Mouse (Mus musculus) kidney, adult 2 months (tissue): ENCODE data around the gene Agxt2. TPM values are rescaled to one million over a fixed set of nuclear protein-coding genes. Genes with fewer than 3 reads are reported as not detected.

Experiments used
- DNase-seq: peaks from one replicate; pipeline ENCODE4 v3.0.0; 2021
- H3K27ac ChIP-seq: fragments of 200-500 bp; 2 replicates; pipeline ENCODE4 v1.5.1; 2012; ENCODE audit warnings: low read depth, low read length, control low read depth, inconsistent platforms; ENCODE audit not compliant: insufficient read depth
- H3K27me3 ChIP-seq: fragments of 200-500 bp; replicated peaks from 2 replicates; pipeline ENCODE4 v1.6.1; 2012; ENCODE audit warnings: mild to moderate bottlenecking, moderate library complexity, low read length, inconsistent platforms; ENCODE audit not compliant: control insufficient read depth, insufficient read depth
- H3K36me3 ChIP-seq: fragments of 200-500 bp; 2 replicates; pipeline ENCODE4 v1.6.1; 2012; ENCODE audit warnings: mild to moderate bottlenecking, moderate library complexity, low read length, inconsistent platforms; ENCODE audit not compliant: control insufficient read depth, insufficient read depth
- H3K4me1 ChIP-seq: fragments of 200-500 bp; 2 replicates; pipeline ENCODE4 v1.6.1; 2011; ENCODE audit warnings: low read length; ENCODE audit not compliant: control insufficient read depth, insufficient read depth
- H3K4me3 ChIP-seq: fragments of 200-500 bp; 2 replicates; pipeline ENCODE4 v1.5.1; 2011; ENCODE audit warnings: mild to moderate bottlenecking, low read depth, low read length, control low read depth; ENCODE audit not compliant: insufficient read depth
- CTCF ChIP-seq: fragments of 200-500 bp; conservative IDR thresholded peaks from 2 replicates; pipeline ENCODE4 v1.5.1; 2011; ENCODE audit warnings: low read depth, mild to moderate bottlenecking, control low read depth, low read length, moderate library complexity, mixed read lengths; ENCODE audit not compliant: insufficient read depth, insufficient read length
- POLR2A ChIP-seq: fragments of 200-500 bp; IDR thresholded peaks from one replicate; pipeline ENCODE4 v1.6.1; 2011; ENCODE audit warnings: low read depth, low read length, control low read depth
- WGBS: fragments of 180-500 bp; shearing (Covaris S2); methylation state at CpG from one replicate; pipeline ENCODE4 v1.1.7; 2018; 5-methylcytosine and 5-hydroxymethylcytosine counted together
- polyA plus RNA-seq: library from polyadenylated mRNA; depleted of rRNA; stranded (reverse); fragments of >200 nt; gene quantifications from 2 replicates; pipeline ENCODE4 v1.2.3, GENCODE M21; 2012

Gene Agxt2
- polyA plus RNA-seq, 1 experiment, result 56.3 TPM

DNA sequence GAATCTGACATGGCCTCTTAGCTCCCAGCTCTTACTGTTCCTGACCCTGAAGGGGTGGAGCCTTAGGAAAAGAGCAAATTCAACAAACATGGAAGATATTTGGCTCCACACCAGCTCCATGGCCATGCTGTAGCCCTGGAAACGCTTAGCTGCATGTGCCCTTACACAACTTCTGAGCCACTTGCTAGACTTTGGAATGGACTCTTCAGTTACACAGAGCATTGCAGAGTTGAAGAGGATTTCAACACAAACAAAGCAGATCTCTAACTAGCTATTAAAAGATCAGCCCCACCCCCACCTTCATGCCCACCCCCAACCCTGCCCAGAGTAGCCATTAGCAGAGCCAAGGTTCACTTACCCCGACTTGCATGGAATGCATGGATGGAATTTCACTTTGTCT is 41.5 kb downstream of the Agxt2 start:
- H3K4me1 ChIP-seq, result peaks cover 4% of the 10 kb centered on the region; the same call in 1 of the 2 replicates
- H3K27me3 ChIP-seq, result no peaks in the 10 kb centered on the region
- no peak for TF ChIP-seq POLR2A
- TF ChIP-seq CTCF, result no peak
- H3K27ac ChIP-seq, result peak overlapping the region; percentile 77; the same call in 1 of the 2 replicates
- 35% methylated on average over 2 of the region's 2 CpGs for WGBS
- H3K4me3 ChIP-seq, result no peak overlapping the region
- H3K36me3 ChIP-seq, result no peaks in the 10 kb centered on the region; the same call in 1 of the 2 replicates
- DNase-seq, result peak; percentile 94

DNA sequence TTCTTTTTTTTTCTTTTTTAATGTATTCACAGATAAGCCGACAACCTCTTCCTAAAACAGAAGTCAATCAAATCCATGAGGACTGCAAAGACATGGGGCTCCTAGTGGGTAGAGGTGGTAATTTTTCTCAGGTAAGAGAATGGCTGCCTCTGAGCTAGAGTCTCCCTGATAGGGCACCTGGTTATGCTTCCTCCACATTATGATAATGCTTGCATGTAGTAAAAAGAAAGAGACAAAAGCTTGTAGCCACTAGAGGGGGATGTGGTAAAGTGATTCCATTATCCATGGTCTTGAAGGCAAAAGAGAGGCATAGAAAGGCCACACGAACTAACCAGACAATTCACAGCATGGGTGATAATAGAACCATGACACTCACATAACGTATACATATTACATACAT is 42.1 kb downstream of the Agxt2 start:
- peak; percentile 68 for DNase-seq
- H3K4me3 ChIP-seq, result no peak overlapping the region

DNA sequence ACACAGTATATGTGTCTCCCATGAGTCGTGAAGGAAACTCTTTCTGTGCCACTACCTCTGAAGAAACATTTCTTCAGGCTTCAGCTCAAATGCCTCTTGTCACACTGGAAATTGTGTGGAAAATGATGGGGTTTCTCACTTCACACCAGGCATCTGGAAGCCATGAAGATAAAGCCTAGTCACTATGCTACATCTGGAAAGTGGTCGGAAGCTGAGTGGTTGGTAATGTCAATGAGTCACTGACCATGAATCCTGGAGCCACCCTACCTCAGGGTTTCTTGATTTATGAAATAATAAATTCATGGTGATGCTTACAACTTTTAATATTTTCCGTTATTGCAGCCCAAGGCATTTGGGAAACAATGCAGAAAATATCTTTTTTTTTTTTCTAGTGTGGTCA is 51.5 kb downstream of the Agxt2 start:
- DNase-seq, result no peak
- Histone ChIP-seq H3K4me3 (no peak overlapping the region), H3K27me3 (no peaks in the 10 kb centered on the region), H3K36me3 (no peaks in the 10 kb centered on the region), H3K27ac (no peak overlapping the region), H3K4me1 (no peaks in the 10 kb centered on the region)
- 88% methylated on average over 3 of the region's 3 CpGs for WGBS
- TF ChIP-seq CTCF (no peak), POLR2A (no peak)

More for the DNA sequence above, 42.1 kb downstream of the Agxt2 start:
- peak overlapping the region; percentile 38; the same call in 1 of the 2 replicates for H3K27ac ChIP-seq
- no peaks in the 10 kb centered on the region; the same call in 1 of the 2 replicates for H3K36me3 ChIP-seq
- TF ChIP-seq POLR2A (no peak), CTCF (peak; percentile 19; the same call in 1 of the 2 replicates)
- peaks cover 4% of the 10 kb centered on the region; the same call in 1 of the 2 replicates for H3K4me1 ChIP-seq
- WGBS, result 42% methylated on average over 3 of the region's 3 CpGs
- H3K27me3 ChIP-seq, result no peaks in the 10 kb centered on the region

DNA sequence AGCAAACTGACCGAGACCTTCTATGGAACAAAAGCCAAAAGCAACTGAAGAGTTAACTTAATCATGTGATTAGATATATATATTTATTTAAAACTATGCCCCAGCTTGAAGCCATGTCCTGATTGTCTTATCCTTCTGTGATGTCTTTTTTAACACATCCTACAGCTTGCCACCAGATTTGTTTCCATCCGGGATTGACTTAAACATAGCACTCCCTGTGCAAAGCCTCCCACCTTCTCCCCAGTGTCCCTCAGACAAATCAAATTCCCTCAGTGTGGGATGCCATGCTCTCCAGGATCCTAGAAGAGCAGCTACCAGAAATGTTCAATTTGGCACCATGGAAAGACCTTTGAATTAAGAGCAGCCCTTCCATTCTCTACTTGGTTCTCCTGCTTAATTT is 52.5 kb downstream of the Agxt2 start:
- no peak for DNase-seq
- H3K4me1 ChIP-seq, result no peaks in the 10 kb centered on the region
- H3K27me3 ChIP-seq, result no peaks in the 10 kb centered on the region
- no peak overlapping the region for H3K27ac ChIP-seq
- TF ChIP-seq CTCF, result no peak
- TF ChIP-seq POLR2A, result no peak
- WGBS, result 89% methylated on average over 2 of the region's 2 CpGs
- no peak overlapping the region for H3K4me3 ChIP-seq
- no peaks in the 10 kb centered on the region for H3K36me3 ChIP-seq

DNA sequence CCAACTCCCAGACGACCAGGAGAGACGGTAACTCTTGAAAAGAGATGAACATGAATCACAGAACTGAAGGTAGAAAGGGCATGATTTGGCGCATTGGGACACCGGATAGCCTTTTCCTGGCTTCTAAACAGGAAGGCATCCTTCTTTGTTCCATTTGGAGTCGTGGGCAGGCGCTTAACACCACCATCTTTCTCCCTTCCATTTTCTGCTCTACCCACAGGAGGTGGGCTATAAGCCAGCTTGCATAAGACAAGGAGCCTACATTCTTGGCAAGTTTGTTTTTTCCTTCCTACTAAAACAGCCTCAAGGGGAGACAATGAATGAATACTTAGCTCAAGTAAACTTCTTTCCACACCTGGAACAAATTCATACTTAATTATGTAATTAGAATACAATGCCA is 55.3 kb downstream of the Agxt2 start:
- WGBS, result 85% methylated on average over 6 of the region's 6 CpGs
- Histone ChIP-seq H3K4me3 (no peak overlapping the region), H3K27ac (no peak overlapping the region), H3K4me1 (no peaks in the 10 kb centered on the region), H3K36me3 (no peaks in the 10 kb centered on the region), H3K27me3 (no peaks in the 10 kb centered on the region)
- DNase-seq, result no peak
- no peak for TF ChIP-seq POLR2A
- no peak for TF ChIP-seq CTCF

DNA sequence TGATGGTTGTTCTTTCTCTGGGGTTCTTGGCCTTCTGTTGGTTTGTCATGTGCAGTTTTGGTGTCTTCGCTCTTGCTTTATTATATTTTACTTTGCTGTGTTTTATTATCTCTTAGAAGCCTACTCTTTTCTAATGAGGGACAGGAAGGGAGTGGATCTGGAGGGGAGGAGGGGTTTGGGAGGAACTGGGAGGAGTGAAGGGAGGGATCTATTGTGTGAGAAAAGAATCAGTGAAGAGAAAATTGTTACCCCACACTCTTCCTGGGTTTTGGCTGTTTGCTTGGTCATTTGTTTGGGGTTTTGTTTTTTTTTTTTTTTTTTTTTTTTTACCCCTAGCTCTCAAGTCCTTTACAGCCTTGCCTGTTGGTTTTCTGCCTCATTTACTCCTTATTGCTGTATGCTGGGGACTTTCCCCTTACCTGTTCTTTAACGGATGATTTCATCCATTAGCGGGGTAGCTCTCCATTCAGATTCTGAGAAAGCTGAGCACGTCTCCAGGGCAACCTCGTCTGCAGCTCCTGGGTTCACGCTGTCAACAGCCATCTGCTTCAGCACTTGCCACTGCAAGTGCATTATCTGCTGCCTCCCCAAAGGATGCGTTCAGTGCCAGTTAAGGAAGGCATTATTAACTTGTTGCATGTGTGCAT is 62.9 kb downstream of the Agxt2 start:
- H3K27ac ChIP-seq, result no peak overlapping the region
- peak; percentile 3 for DNase-seq

DNA sequence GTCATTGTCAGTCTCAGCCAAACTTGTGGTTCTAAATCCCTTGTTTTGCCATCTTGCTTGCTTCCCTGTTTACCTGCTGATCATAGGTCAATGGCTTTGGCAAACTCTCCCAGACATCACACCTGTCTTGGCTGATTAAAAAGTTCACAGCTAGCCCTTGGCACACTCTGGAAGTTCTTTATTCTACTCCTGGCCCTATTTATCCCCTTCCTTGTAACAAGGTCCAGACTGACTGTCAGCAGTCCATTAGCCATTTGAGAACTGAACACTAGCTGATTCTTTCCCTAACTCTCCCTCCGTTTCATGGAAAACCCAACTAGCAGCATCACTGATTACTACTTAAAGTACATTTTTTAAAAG is 63.4 kb downstream of the Agxt2 start:
- Histone ChIP-seq H3K4me3 (no peak overlapping the region), H3K27ac (no peak overlapping the region), H3K27me3 (no peaks in the 10 kb centered on the region), H3K4me1 (peaks cover 6% of the 10 kb centered on the region), H3K36me3 (no peaks in the 10 kb centered on the region)
- WGBS, result 53% methylated on average over 1 of the region's 1 CpGs
- no peak for TF ChIP-seq CTCF
- TF ChIP-seq POLR2A, result no peak
- peak; percentile 3 for DNase-seq

More for the DNA sequence above, 62.9 kb downstream of the Agxt2 start:
- no peak for TF ChIP-seq POLR2A
- no peak for TF ChIP-seq CTCF
- no peaks in the 10 kb centered on the region for H3K36me3 ChIP-seq
- no peaks in the 10 kb centered on the region for H3K27me3 ChIP-seq
- peaks cover 6% of the 10 kb centered on the region for H3K4me1 ChIP-seq
- WGBS, result 30% methylated on average over 7 of the region's 7 CpGs
- H3K4me3 ChIP-seq, result no peak overlapping the region
